Mouse (Mus musculus): ENCODE results near the gene Rgs6. TPM values are rescaled to one million over a fixed set of nuclear protein-coding genes. Genes with fewer than 3 reads are reported as not detected.
A peak's percentile ranks its signal among the peaks of the same experiment; 100 is the strongest.

Gene Rgs6
- polyA plus RNA-seq, 1 experiment from 2014 or later = 1.9 TPM

DNA sequence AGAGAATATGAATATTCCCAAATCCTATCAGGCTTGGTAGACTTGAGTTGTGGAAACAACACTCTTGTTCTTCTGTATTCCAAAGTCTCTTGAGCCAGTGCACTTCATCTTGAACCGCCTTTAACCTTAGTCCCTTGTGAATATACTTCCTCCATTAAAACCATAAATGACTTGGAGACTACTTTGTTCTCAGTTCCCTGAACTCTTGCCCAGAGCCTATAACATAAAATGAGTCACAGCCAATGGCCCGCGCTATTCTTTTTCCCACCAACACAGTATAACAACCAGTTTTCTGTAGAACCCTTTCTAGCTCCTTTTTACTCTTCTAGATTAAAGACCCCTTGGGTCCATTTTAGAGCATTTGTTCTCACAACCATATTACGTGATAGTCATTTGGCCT is 412.9 kb downstream of the Rgs6 start:
- ChIA-PET POLR2A (no interaction called here), CTCF (no interaction called here)
- no peak for TF ChIP-seq CTCF (IDR thresholded peaks at IDR 0.05)
- in situ Hi-C loops (cut with MboI; ENCODE audit: low pct_unique_long_range_greater_than_20kb) = loop anchor here (25.0 kb wide), 1 partner anchor 1014 kb away; no protein-coding TSS in a partner anchor
- H3K27me3 ChIP-seq = no peaks in the 10 kb centered on the region
- no peak for ATAC-seq
- no peak for DNase-seq (ENCODE audit: low read depth, low spot score)

DNA sequence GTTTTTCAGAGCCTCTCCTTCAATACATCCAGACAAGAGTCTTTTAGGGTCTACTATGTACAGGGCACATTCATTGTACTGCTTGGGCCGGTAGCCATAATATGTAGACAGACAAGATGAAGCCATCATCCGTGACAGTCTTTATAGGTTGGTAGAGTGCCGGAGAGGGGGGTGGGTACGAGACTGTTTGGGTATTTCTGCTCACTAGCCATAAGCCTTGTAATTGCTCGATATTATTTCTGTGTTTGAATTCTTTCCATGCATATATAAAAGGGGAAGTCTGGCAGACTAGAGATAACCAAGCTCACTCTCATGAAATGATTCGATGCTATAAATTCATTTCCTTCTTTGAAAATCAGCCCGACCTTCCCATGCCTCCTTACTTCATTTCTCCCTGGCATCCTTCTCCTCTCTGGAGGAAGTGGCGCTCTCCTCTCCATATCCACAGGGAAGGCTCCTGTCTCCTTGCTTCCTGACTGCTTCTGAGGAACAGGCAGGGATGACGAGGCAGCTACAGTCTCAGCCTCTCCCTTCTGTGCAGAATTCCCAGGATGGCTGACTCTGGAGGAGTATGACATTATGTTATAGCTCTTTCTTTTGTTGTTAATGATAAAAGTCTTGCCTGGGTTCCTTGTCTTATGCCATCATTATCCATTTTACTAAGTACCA is 416.1 kb downstream of the Rgs6 start:
- H3K27me3 ChIP-seq = no peaks in the 10 kb centered on the region
- DNase-seq (ENCODE audit: low read depth, low spot score) = no peak
- no peak for TF ChIP-seq CTCF (IDR thresholded peaks at IDR 0.05)
- in situ Hi-C loops (cut with MboI; ENCODE audit: low pct_unique_long_range_greater_than_20kb) = loop anchor here (25.0 kb wide), 1 partner anchor 1017 kb away; no protein-coding TSS in a partner anchor
- ChIA-PET CTCF (no interaction called here), POLR2A (interaction anchor here (0.6 kb wide), 1 partner anchor 477 kb away, joined by 3 read pairs; no protein-coding TSS in a partner anchor)
- ATAC-seq = no peak

DNA sequence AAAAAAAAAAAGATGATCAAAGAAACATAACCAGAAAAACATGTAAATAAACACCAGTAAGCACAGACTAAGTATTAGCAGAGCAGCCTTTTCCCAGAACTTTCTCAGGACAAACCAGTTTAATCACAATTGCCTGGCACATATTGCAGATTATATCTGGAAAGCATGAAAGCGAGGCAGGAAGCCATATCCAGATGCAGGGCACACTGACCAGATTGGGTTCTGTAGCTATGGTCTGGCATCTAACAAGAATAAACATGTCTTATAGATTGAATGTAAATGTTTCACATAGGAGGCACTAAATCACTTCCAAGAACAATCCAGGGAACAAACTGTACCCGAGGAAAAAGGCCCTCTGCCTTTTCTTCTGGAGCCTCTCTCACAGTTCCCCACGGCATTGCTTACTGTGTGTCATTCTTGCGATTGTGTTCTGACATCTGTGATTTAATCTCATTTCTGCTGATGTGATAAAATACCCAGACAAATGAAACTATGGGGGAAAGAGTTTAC is 423.0 kb downstream of the Rgs6 start:
- ChIA-PET CTCF (no interaction called here), POLR2A (no interaction called here)
- in situ Hi-C loops (cut with MboI; ENCODE audit: low pct_unique_long_range_greater_than_20kb) = loop anchor here (25.0 kb wide), 1 partner anchor 1024 kb away; no protein-coding TSS in a partner anchor
- DNase-seq (ENCODE audit: low read depth, low spot score) (no peak), ATAC-seq (no peak)
- no peaks in the 10 kb centered on the region for H3K27me3 ChIP-seq
- TF ChIP-seq CTCF (IDR thresholded peaks at IDR 0.05) = no peak

GRCm38 (mm10) chr12:83013918-83014691 is 426.0 kb downstream of the Rgs6 start:
- H3K27me3 ChIP-seq = no peaks in the 10 kb centered on the region
- TF ChIP-seq CTCF (IDR thresholded peaks at IDR 0.05) = no peak
- ATAC-seq = no peak
- ChIA-PET POLR2A (no interaction called here), CTCF (no interaction called here)
- in situ Hi-C loops (cut with MboI; ENCODE audit: low pct_unique_long_range_greater_than_20kb) = loop anchor here (25.0 kb wide), 1 partner anchor 1027 kb away; no protein-coding TSS in a partner anchor
- no peak for DNase-seq (ENCODE audit: low read depth, low spot score)

DNA sequence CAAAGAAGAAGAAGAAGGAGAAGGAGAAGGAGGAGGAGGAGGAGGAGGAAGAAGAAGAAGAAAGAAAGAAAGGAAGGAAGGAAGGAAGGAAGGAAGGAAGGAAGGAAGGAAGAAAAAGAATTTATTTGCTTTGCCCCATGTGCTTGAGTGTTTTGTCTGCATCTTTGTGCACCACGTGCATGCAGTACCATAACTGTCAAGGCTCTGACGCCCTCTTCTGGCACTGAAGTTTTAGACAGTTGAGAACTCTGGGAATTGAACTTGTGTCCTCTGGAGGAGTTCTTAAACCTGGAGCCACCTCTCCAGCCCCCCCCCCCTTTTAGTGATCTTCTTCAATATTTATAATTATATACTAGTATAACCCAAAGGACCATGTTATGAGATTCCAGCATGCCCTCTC is 426.8 kb downstream of the Rgs6 start:
- peak; percentile 37 for TF ChIP-seq CTCF (IDR thresholded peaks at IDR 0.05)
- in situ Hi-C loops (cut with MboI; ENCODE audit: low pct_unique_long_range_greater_than_20kb) = loop anchor here (5.0 to 25.0 kb wide), 2 partner anchors 528 to 1028 kb away; no protein-coding TSS in a partner anchor
- no peak for DNase-seq (ENCODE audit: low read depth, low spot score)
- ChIA-PET POLR2A (no interaction called here), CTCF (no interaction called here)
- H3K27me3 ChIP-seq = no peaks in the 10 kb centered on the region
- ATAC-seq = no peak

DNA sequence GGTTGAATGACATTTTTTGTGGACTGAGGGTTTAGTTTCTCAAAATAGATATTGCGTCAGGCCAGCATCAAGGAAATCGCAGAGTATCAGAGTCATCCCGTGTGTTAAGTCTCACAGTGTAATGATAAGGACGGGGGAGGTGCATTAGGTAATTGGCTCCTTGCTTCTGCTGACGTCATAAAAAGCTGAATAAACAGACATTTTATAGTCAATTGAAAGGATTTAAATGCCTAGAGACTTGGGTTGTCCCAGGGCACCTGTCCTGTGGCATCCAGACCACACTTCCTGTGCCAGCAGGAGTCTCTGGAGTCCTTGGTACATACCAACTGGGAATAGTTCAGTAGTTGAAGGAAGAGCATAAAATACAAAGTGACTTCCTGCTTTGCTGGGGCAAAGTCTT is 427.3 kb downstream of the Rgs6 start:
- in situ Hi-C loops (cut with MboI; ENCODE audit: low pct_unique_long_range_greater_than_20kb) = loop anchor here (5.0 to 25.0 kb wide), 2 partner anchors 528 to 1028 kb away; no protein-coding TSS in a partner anchor
- no peak for DNase-seq (ENCODE audit: low read depth, low spot score)
- POLR2A ChIA-PET = no interaction called here

GRCm38 (mm10) chr12:83016486-83016885 is 428.4 kb downstream of the Rgs6 start:
- in situ Hi-C loops (cut with MboI; ENCODE audit: low pct_unique_long_range_greater_than_20kb) = loop anchor here (5.0 to 25.0 kb wide), 2 partner anchors 529 to 1029 kb away; no protein-coding TSS in a partner anchor
- POLR2A ChIA-PET = no interaction called here
- no peak for DNase-seq (ENCODE audit: low read depth, low spot score)
- CTCF ChIA-PET = no interaction called here
- no peak for TF ChIP-seq CTCF (IDR thresholded peaks at IDR 0.05)
- no peaks in the 10 kb centered on the region for H3K27me3 ChIP-seq
- no peak for ATAC-seq

More for the DNA sequence above, 427.3 kb downstream of the Rgs6 start:
- TF ChIP-seq CTCF (IDR thresholded peaks at IDR 0.05) = no peak
- H3K27me3 ChIP-seq = no peaks in the 10 kb centered on the region
- no peak for ATAC-seq
- CTCF ChIA-PET = no interaction called here

GRCm38 (mm10) chr12:83018005-83018404 is 429.9 kb downstream of the Rgs6 start:
- ATAC-seq = no peak
- no peaks in the 10 kb centered on the region for H3K27me3 ChIP-seq
- in situ Hi-C loops (cut with MboI; ENCODE audit: low pct_unique_long_range_greater_than_20kb) = loop anchor here (5.0 to 25.0 kb wide), 2 partner anchors 531 to 1031 kb away; no protein-coding TSS in a partner anchor
- ChIA-PET CTCF (interaction anchor here (0.5 to 1.3 kb wide), 5 partner anchors 10 to 520 kb away, joined by 3 to 4 read pairs (median 3); no protein-coding TSS in a partner anchor), POLR2A (no interaction called here)
- peak; percentile 82 for TF ChIP-seq CTCF (IDR thresholded peaks at IDR 0.05)
- peak; percentile 27 for DNase-seq (ENCODE audit: low read depth, low spot score)

DNA sequence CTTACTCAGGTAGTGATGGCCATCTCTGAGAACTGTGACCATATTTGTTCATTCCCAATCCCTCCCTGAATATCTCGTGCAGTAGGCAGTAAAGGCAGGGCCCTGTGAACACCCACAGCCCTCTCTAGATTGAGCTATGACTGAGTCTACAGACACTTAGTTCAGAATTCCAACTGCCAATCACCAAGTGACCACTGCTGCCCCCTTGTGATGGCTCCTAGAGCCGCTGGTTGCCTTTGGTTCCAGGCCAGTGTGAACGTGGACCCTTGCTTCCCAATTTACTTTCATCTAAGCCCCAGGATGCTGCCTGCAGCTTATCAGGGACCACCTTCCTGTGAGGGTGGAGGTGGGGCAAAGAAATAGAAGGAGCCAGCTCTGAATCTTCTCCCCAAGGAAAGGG is 438.9 kb downstream of the Rgs6 start:
- DNase-seq (ENCODE audit: low read depth, low spot score) = no peak
- no peak for ATAC-seq
- in situ Hi-C loops (cut with MboI; ENCODE audit: low pct_unique_long_range_greater_than_20kb) = no loop called here
- no peaks in the 10 kb centered on the region for H3K27me3 ChIP-seq
- ChIA-PET CTCF (no interaction called here), POLR2A (no interaction called here)
- TF ChIP-seq CTCF (IDR thresholded peaks at IDR 0.05) = peak; percentile 30

- ATAC-seq = no peak
- ChIA-PET POLR2A (no interaction called here), CTCF (no interaction called here)
- no peaks in the 10 kb centered on the region for H3K27me3 ChIP-seq
- in situ Hi-C loops (cut with MboI; ENCODE audit: low pct_unique_long_range_greater_than_20kb) = no loop called here
- TF ChIP-seq CTCF (IDR thresholded peaks at IDR 0.05) = no peak
- DNase-seq (ENCODE audit: low read depth, low spot score) = no peak
These were observed 445.2 kb downstream of the Rgs6 start for GRCm38 (mm10) chr12:83033171-83033835.

Data from Patski (cell line).